Mouse (Mus musculus): ENCODE measurements at regions not wholly inside any gene's neighbourhood (a gene's known extent, or its start where the extent isn't known, plus 50 kb on each side); places are given as distances from the start of the nearest gene placed in this dataset.

GRCm38 (mm10) chr14:25365226-25365800 is 93.7 kb upstream of the Zmiz1 start:
- no peak for DNase-seq (ENCODE audit: low read depth, low spot score)
- no peak overlapping the region for H3K4me3 ChIP-seq (ENCODE audit: insufficient read depth in 1 of 2, low read depth in 1 of 2, low read length in 2 of 2, poor library complexity in 1 of 2, severe bottlenecking in 1 of 2)
- peaks cover 5 to 11% of the 10 kb centered on the region in 2 experiments; a peak in 3 of 4 replicates for H3K4me1 ChIP-seq (ENCODE audit: control insufficient read depth in 2 of 2, insufficient read depth in 2 of 2, low read length in 2 of 2, poor library complexity in 1 of 2)
- H3K9ac ChIP-seq (ENCODE audit: insufficient read depth, low read depth, low read length, poor library complexity, severe bottlenecking), result no peak overlapping the region
- H3K9me3 ChIP-seq (ENCODE audit: control insufficient read depth, insufficient read depth, low read depth, low read length), result no peaks in the 10 kb centered on the region
- TF ChIP-seq ZC3H11A (IDR thresholded peaks at IDR 0.05; ENCODE audit: borderline replicate concordance, low read depth, low read length) (no peak), CHD2 (IDR thresholded peaks at IDR 0.05; ENCODE audit: low read depth, low read length) (no peak), HCFC1 (IDR thresholded peaks at IDR 0.05; ENCODE audit: borderline replicate concordance, insufficient read depth, low read length) (no peak), MAFK (IDR thresholded peaks at IDR 0.05; ENCODE audit: insufficient read depth, low read depth, low read length) (no peak), ZNF384 (IDR thresholded peaks at IDR 0.05; ENCODE audit: low read depth, low read length) (no peak)
- in situ Hi-C loops (cut with MboI; ENCODE audit: low sequenced_read_pairs in 2 of 2, unreplicated experiment in 2 of 2), result loop anchor here in 1 of 2 experiments (10.0 kb wide), 1 partner anchor 61 kb away; no protein-coding TSS in a partner anchor
- H3K36me3 ChIP-seq (ENCODE audit: control insufficient read depth, insufficient read depth, low read length, poor library complexity, severe bottlenecking), result no peaks in the 10 kb centered on the region
- H3K27ac ChIP-seq (ENCODE audit: insufficient read depth, low read depth, low read length, poor library complexity, severe bottlenecking), result no peak overlapping the region

- Histone ChIP-seq H3K9me3 (ENCODE audit: control insufficient read depth, insufficient read depth, low read depth, low read length) (no peaks in the 10 kb centered on the region), H3K4me1 (ENCODE audit: control insufficient read depth in 2 of 2, insufficient read depth in 2 of 2, low read length in 2 of 2, poor library complexity in 1 of 2) (peaks cover 5 to 11% of the 10 kb centered on the region in 2 experiments; a peak in 3 of 4 replicates), H3K9ac (ENCODE audit: insufficient read depth, low read depth, low read length, poor library complexity, severe bottlenecking) (no peak overlapping the region), H3K4me3 (ENCODE audit: insufficient read depth in 1 of 2, low read depth in 1 of 2, low read length in 2 of 2, poor library complexity in 1 of 2, severe bottlenecking in 1 of 2) (no peak overlapping the region), H3K36me3 (ENCODE audit: control insufficient read depth, insufficient read depth, low read length, poor library complexity, severe bottlenecking) (no peaks in the 10 kb centered on the region), H3K27ac (ENCODE audit: insufficient read depth, low read depth, low read length, poor library complexity, severe bottlenecking) (no peak overlapping the region)
- DNase-seq (ENCODE audit: low read depth, low spot score), result no peak
- in situ Hi-C loops (cut with MboI; ENCODE audit: low sequenced_read_pairs in 2 of 2, unreplicated experiment in 2 of 2), result loop anchor here in 1 of 2 experiments (10.0 kb wide), 1 partner anchor 61 kb away; no protein-coding TSS in a partner anchor
- TF ChIP-seq ZC3H11A (IDR thresholded peaks at IDR 0.05; ENCODE audit: borderline replicate concordance, low read depth, low read length), result no peak
- TF ChIP-seq ZNF384 (IDR thresholded peaks at IDR 0.05; ENCODE audit: low read depth, low read length), result no peak
- TF ChIP-seq CHD2 (IDR thresholded peaks at IDR 0.05; ENCODE audit: low read depth, low read length), result no peak
- no peak for TF ChIP-seq HCFC1 (IDR thresholded peaks at IDR 0.05; ENCODE audit: borderline replicate concordance, insufficient read depth, low read length)
- TF ChIP-seq MAFK (IDR thresholded peaks at IDR 0.05; ENCODE audit: insufficient read depth, low read depth, low read length), result no peak
These were observed 93.0 kb upstream of the Zmiz1 start for GRCm38 (mm10) chr14:25366009-25366408.

- DNase-seq (ENCODE audit: low read depth, low spot score), result no peak
- no peak for TF ChIP-seq MAFK (IDR thresholded peaks at IDR 0.05; ENCODE audit: insufficient read depth, low read depth, low read length)
- TF ChIP-seq CHD2 (IDR thresholded peaks at IDR 0.05; ENCODE audit: low read depth, low read length), result no peak
- TF ChIP-seq ZC3H11A (IDR thresholded peaks at IDR 0.05; ENCODE audit: borderline replicate concordance, low read depth, low read length), result no peak
- no peak for TF ChIP-seq HCFC1 (IDR thresholded peaks at IDR 0.05; ENCODE audit: borderline replicate concordance, insufficient read depth, low read length)
- TF ChIP-seq ZNF384 (IDR thresholded peaks at IDR 0.05; ENCODE audit: low read depth, low read length), result no peak
- Histone ChIP-seq H3K27ac (ENCODE audit: insufficient read depth, low read depth, low read length, poor library complexity, severe bottlenecking) (no peak overlapping the region), H3K4me1 (ENCODE audit: control insufficient read depth in 2 of 2, insufficient read depth in 2 of 2, low read length in 2 of 2, poor library complexity in 1 of 2) (no peaks in the 10 kb centered on the region), H3K9me3 (ENCODE audit: control insufficient read depth, insufficient read depth, low read depth, low read length) (no peaks in the 10 kb centered on the region), H3K9ac (ENCODE audit: insufficient read depth, low read depth, low read length, poor library complexity, severe bottlenecking) (no peak overlapping the region), H3K36me3 (ENCODE audit: control insufficient read depth, insufficient read depth, low read length, poor library complexity, severe bottlenecking) (no peaks in the 10 kb centered on the region), H3K4me3 (ENCODE audit: insufficient read depth in 1 of 2, low read depth in 1 of 2, low read length in 2 of 2, poor library complexity in 1 of 2, severe bottlenecking in 1 of 2) (no peak overlapping the region)
- in situ Hi-C loops (cut with MboI; ENCODE audit: low sequenced_read_pairs in 2 of 2, unreplicated experiment in 2 of 2), result no loop called here
These were observed 88.5 kb upstream of the Zmiz1 start for GRCm38 (mm10) chr14:25370306-25371020.

GRCm38 (mm10) chr14:25371021-25371400 is 88.0 kb upstream of the Zmiz1 start:
- Histone ChIP-seq H3K4me1 (ENCODE audit: control insufficient read depth in 2 of 2, insufficient read depth in 2 of 2, low read length in 2 of 2, poor library complexity in 1 of 2) (no peaks in the 10 kb centered on the region), H3K27ac (ENCODE audit: insufficient read depth, low read depth, low read length, poor library complexity, severe bottlenecking) (no peak overlapping the region), H3K4me3 (ENCODE audit: insufficient read depth in 1 of 2, low read depth in 1 of 2, low read length in 2 of 2, poor library complexity in 1 of 2, severe bottlenecking in 1 of 2) (no peak overlapping the region), H3K36me3 (ENCODE audit: control insufficient read depth, insufficient read depth, low read length, poor library complexity, severe bottlenecking) (no peaks in the 10 kb centered on the region), H3K9ac (ENCODE audit: insufficient read depth, low read depth, low read length, poor library complexity, severe bottlenecking) (no peak overlapping the region), H3K9me3 (ENCODE audit: control insufficient read depth, insufficient read depth, low read depth, low read length) (no peaks in the 10 kb centered on the region)
- in situ Hi-C loops (cut with MboI; ENCODE audit: low sequenced_read_pairs in 2 of 2, unreplicated experiment in 2 of 2), result no loop called here
- no peak for DNase-seq (ENCODE audit: low read depth, low spot score)
- TF ChIP-seq HCFC1 (IDR thresholded peaks at IDR 0.05; ENCODE audit: borderline replicate concordance, insufficient read depth, low read length), result no peak
- no peak for TF ChIP-seq MAFK (IDR thresholded peaks at IDR 0.05; ENCODE audit: insufficient read depth, low read depth, low read length)
- TF ChIP-seq CHD2 (IDR thresholded peaks at IDR 0.05; ENCODE audit: low read depth, low read length), result no peak
- no peak for TF ChIP-seq ZNF384 (IDR thresholded peaks at IDR 0.05; ENCODE audit: low read depth, low read length)
